Mouse (Mus musculus) liver, embryonic 14.5 days (tissue): ENCODE measurements at regions not wholly inside any gene's neighbourhood (a gene's known extent, or its start where the extent isn't known, plus 50 kb on each side); places are given as distances from the start of the nearest gene placed in this dataset.

Experiments used
- CTCF ChIP-seq: IDR thresholded peaks from 2 replicates; pipeline ENCODE4 v1.5.1; 2016; ENCODE audit warnings: antibody characterized with exemption, low read depth, control low read depth
- EP300 ChIP-seq: IDR thresholded peaks from 2 replicates; pipeline ENCODE4 v1.6.1; 2016; ENCODE audit warnings: antibody characterized with exemption, low read depth

DNA sequence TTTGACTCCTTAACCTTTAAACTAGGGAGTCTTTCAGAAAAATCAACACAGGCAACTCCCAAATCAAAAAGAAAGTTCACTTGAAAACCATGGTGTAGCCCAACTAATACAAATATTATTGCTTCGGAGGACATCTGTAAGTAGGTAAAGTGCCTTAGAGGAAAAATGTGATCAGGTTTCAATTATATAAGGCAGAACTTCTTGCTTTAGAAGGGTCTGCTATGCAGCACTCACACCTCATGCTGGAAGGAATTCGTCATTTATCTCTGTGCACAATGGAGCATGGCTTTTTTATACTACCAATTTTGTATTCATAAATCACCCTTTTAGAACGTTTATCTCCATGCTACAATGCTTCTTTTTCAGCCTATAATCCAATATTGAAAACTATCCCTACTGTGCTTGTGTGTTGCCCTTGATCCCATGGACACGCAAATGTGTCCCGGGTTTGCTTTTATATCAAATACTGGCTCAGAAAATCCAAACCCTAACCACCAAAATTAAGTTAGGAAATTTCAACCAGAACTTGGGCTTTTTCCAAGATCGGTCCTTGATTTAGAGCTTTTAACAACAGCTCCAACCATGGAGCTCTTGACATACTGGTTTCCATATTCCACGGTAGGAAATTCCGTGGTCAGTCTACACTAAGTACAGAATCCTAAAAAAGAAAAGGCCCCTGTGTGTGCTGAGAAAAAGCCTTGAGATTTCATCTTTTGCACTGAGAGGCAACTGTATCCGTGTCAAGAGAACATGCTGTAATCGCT is 90.8 kb upstream of the Cntln start:
- no peak for TF ChIP-seq CTCF
- TF ChIP-seq EP300 = no peak
